Mouse (Mus musculus): ENCODE measurements around the gene Gm10972. TPM values are rescaled to one million over a fixed set of nuclear protein-coding genes. Genes with fewer than 3 reads are reported as not detected.
"Not testable (repeated sequence)": the region's sequence is repeated elsewhere in the genome, so short reads cannot be mapped to it uniquely, and the experiment has no call there.

The Gm10972 gene
- total RNA-seq (2014; fragmentation: Nextera tagmentation) (not detected in 2 replicates), total RNA-seq (2017) (not detected in 2 replicates)

- ATAC-seq (replicated peaks; ENCODE audit: low FRiP score, low TSS enrichment, poor library complexity, severe bottlenecking): peak; percentile 65
Observed at GRCm38 (mm10) chr3:94642495-94643162, at the start of gene Gm10972. Gene Gm10972, plus strand, starts transcription at chr3:94643112.

- peak; percentile 61 for ATAC-seq (replicated peaks; ENCODE audit: low FRiP score, low TSS enrichment, poor library complexity, severe bottlenecking)
Observed at GRCm38 (mm10) chr3:94595871-94596287, 47.0 kb upstream of the Gm10972 start.

- ATAC-seq (replicated peaks; ENCODE audit: low FRiP score, low TSS enrichment, poor library complexity, severe bottlenecking): 0 out of 2 replicates have a peak, but pooled peaks have one; percentile 32
Observed at GRCm38 (mm10) chr3:94597224-94597779, 45.6 kb upstream of the Gm10972 start.

DNA sequence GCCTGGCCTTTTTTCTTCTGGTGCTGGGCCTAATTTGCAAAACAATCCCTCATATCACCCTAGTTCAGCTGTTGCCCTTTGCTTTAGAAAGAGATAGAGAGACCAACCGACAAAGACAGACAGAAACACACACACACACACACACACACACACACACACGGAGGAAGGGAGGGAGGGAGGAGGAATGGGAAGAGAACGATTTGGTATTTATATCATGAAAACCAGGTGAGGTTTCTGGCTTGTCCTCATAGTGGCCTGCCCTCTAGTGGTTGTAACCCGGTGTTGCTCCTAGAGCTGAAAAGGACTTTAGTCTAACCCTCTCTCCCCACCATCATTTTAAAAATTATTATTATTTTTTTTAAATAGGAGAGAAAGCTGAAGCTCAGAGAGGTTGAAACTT is 41.0 kb upstream of the Gm10972 start:
- peak; percentile 86 for ATAC-seq (replicated peaks; ENCODE audit: low FRiP score, low TSS enrichment, poor library complexity, severe bottlenecking)

DNA sequence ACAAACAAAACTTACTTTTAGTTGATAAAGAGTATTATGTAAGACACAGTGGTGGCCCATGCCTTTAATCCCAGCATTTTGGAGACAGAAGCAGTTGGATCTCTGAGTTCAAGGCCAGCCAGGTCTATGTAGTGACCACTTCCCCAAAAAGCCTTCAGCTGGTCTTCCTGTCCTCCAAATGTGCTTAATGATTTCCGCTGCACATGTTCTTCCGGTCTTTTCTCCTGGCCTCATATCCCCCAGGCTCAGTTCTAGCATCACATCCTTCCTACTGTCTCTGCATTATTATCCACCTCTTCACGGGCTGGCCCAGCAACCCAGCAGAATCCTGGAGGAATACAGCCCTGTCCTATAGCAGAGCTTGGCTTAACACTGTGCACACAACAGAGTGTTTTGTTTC is 33.3 kb upstream of the Gm10972 start:
- no peak for ATAC-seq (replicated peaks; ENCODE audit: low FRiP score, low TSS enrichment, poor library complexity, severe bottlenecking)

- no peak for ATAC-seq (replicated peaks; ENCODE audit: low FRiP score, low TSS enrichment, poor library complexity, severe bottlenecking)
Observed at GRCm38 (mm10) chr3:94610581-94610980, 32.3 kb upstream of the Gm10972 start.

DNA sequence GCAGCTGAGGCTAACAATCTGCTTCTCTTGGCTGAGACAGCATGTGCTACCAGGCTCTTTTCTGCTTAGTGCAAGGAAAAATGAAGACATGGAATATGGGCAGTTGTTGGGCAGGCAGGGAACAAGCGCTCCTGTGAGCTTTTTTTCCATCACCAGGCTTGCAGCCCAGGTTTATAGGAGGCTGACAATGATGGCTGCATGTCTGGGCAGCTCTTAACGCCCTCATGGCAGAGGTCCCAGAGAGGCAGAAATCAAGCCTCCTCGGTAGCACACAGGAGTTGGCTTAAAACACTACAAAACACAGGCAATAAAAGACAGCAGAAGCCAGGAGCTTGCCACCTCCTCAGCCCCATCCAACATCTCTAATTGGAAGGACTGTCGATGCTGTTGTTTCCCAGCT is 31.6 kb upstream of the Gm10972 start:
- no peak for ATAC-seq (replicated peaks; ENCODE audit: low FRiP score, low TSS enrichment, poor library complexity, severe bottlenecking)

DNA sequence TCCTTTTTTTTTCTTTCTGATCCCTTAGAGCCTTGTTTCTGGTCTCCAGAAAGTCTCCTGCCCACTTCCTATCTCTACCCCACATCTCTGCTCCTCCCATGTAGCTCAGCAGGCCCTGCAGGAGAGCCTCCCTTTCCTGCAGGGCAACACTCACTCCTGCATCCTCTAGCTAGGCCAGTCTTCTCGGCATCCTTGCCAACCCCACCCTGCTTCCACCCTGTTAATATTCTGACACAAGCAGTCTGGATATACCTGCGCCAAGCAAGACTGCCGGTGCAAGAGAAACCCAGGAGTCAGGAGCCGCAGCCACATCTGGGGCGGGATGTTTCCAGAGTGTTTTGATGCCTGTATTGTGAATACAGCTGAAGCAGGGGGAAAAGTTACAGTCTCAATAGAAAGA is 31.1 kb upstream of the Gm10972 start:
- no peak for ATAC-seq (replicated peaks; ENCODE audit: low FRiP score, low TSS enrichment, poor library complexity, severe bottlenecking)

GRCm38 (mm10) chr3:94612274-94612673 is 30.6 kb upstream of the Gm10972 start:
- no peak for ATAC-seq (replicated peaks; ENCODE audit: low FRiP score, low TSS enrichment, poor library complexity, severe bottlenecking)

GRCm38 (mm10) chr3:94613258-94613878 is 29.5 kb upstream of the Gm10972 start:
- no peak for ATAC-seq (replicated peaks; ENCODE audit: low FRiP score, low TSS enrichment, poor library complexity, severe bottlenecking)

DNA sequence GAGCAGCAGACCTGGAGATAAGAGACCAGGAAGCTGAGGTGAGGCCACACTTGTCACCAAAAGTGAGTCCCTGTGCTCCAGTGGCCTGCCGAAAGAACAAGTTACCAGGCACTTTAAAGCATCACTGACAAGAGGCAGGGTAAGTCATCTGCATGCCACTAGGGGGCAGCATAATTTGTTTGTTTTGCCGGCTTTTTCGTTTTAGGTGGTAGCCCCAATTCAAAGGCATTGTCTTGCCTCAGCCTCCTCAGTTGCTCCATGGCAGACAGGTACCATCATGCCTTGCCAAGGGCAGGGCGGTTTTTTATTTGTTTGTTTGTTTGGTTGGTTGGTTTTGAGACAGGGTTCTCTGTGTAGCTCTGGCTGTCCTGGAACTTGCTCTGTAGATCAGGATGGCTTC is 26.2 kb upstream of the Gm10972 start:
- peak; percentile 66 for ATAC-seq (replicated peaks; ENCODE audit: low FRiP score, low TSS enrichment, poor library complexity, severe bottlenecking)

DNA sequence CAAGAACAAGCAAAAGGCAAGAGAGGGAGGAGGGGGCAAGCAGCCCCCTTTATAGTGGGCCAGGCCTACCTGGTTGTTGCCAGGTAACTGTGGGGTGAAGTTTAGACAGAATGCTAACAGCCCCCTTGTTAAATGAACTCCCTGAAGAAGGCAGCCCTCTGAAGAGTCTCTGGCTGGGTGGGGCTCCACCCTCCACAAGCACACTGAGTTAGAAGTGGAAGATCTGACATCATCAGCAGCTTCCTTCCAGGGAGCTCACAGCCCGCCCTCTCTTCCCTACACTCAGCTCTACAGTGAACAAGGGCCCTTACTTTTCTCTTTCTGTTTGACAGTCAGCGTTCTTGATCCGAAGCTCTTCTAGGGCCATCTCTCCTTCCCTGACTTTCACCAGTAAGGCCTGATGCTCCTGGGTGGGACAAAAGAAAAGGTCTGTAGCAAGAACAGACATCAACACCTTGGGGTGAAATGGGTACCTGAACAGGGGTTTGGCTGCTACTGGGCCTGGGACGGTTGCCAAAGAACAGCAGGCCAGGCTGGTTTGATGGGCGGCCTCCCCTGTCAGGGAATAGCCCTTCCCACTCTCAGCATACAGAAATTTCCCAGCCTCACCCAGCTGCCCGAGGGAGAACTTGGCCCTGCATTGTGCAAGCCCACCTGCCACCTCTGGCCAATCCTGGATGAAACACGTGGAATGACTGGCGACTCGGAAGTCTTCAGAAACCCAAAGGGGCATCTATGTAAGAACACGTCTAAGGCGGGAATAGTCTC is 21.0 kb upstream of the Gm10972 start:
- ATAC-seq (replicated peaks; ENCODE audit: low FRiP score, low TSS enrichment, poor library complexity, severe bottlenecking): no peak

DNA sequence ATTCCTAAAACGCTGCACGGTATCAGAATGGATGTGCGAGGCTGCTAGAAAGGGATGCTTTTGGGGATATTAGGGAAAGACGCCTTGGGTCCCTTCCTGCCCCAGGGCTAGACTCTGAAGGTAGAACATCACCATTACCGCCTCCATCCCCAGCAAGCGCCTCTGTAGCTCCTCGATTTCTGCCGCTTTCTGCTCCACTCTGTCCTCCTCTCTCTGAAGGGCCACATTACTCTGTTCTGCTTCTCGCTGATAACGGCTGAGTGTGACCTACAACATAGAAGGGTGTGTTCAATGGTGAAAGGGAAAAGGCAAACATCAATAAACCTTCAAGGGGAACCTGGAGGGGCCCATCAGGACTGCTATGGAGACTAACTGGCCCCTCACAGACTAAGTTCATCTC is 20.4 kb upstream of the Gm10972 start:
- no peak; the same call in 1 of the 2 replicates for ATAC-seq (replicated peaks; ENCODE audit: low FRiP score, low TSS enrichment, poor library complexity, severe bottlenecking)

DNA sequence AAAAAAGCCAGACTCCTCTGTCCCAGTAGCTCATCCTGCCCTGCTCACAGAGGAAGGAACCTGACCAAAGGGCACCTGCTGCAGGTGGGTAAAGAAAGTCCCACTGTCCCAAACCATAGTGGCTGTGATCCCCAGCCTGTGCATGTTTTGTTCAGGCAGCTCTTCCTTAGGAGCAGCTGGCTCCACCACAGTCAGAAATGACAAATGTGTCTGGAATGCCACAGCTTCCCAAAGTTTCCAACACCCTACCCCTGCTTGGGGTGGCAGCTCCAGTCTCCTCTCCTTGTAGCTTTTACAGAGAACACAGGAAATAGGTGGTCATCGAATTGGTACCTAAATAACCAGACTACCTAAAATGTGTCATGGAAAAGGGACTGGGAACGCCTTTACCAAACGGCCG is 18.6 kb upstream of the Gm10972 start:
- no peak for ATAC-seq (replicated peaks; ENCODE audit: low FRiP score, low TSS enrichment, poor library complexity, severe bottlenecking)

DNA sequence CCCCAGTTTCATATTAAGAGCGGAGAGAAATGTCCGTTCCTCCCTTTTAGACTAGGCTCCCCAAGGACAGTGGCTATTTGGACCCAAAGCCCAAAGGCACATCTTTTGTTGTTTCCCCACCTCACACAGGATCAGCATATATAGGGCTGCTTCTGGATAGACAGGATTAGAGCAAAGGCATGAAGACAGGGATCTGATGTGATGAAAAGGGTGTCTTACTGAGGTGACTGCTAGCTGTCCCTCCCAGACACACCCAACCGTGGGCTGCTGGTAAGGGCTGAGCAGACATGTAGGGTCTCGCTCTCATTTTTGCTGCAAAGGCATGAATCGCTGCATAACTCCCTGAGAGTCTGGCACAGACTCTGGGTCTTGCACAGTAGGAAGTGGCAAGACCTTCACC is 14.2 kb upstream of the Gm10972 start:
- no peak for ATAC-seq (replicated peaks; ENCODE audit: low FRiP score, low TSS enrichment, poor library complexity, severe bottlenecking)

GRCm38 (mm10) chr3:94629876-94630275 is 13.0 kb upstream of the Gm10972 start:
- no peak for ATAC-seq (replicated peaks; ENCODE audit: low FRiP score, low TSS enrichment, poor library complexity, severe bottlenecking)

- ATAC-seq (replicated peaks; ENCODE audit: low FRiP score, low TSS enrichment, poor library complexity, severe bottlenecking): peak; percentile 53
Observed at GRCm38 (mm10) chr3:94648755-94649590, 6.1 kb downstream of the Gm10972 start.

GRCm38 (mm10) chr3:94650409-94650808 is 7.5 kb downstream of the Gm10972 start:
- no peak for ATAC-seq (replicated peaks; ENCODE audit: low FRiP score, low TSS enrichment, poor library complexity, severe bottlenecking)

DNA sequence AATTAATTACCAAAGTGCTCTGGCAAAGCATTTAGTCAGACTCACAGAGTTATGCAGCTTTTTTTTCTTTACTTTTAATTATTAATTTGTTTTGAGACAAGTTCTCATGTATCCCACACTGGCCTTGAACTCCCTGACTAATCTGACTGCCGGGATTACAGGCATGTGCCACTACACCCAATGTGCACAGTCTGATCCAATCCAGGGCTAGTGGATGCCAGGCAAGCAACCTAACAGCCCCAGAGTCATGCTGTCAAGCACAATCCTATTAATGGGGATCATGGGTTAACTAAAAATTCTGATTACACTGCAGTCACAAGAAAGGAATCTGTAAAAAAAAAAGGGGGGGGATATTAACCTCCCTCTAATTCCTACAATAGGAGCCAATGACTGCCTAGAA is 11.1 kb downstream of the Gm10972 start:
- ATAC-seq (replicated peaks; ENCODE audit: low FRiP score, low TSS enrichment, poor library complexity, severe bottlenecking): not testable (repeated sequence)

All from megakaryocyte-erythroid progenitor cell, adult 5-6 weeks (primary cell).